Mouse (Mus musculus): ENCODE results near the gene Epb41l2.

The Epb41l2 gene

GRCm38 (mm10) chr10:25401356-25401755, 41.8 kb downstream of the Epb41l2 start:
- DNase-seq: no peak

- DNase-seq: no peak
Observed at GRCm38 (mm10) chr10:25402886-25403285, 43.3 kb downstream of the Epb41l2 start.

GRCm38 (mm10) chr10:25403813-25404701, 44.5 kb downstream of the Epb41l2 start:
- no peak for DNase-seq

- DNase-seq: no peak
Observed at GRCm38 (mm10) chr10:25404702-25405098, 45.1 kb downstream of the Epb41l2 start.

- no peak for DNase-seq
Observed at GRCm38 (mm10) chr10:25405551-25405950, 46.0 kb downstream of the Epb41l2 start.

GRCm38 (mm10) chr10:25406695-25407094, 47.1 kb downstream of the Epb41l2 start:
- DNase-seq: no peak

- no peak for DNase-seq
Observed at GRCm38 (mm10) chr10:25408136-25408650, 48.6 kb downstream of the Epb41l2 start.

GRCm38 (mm10) chr10:25411836-25412373, 52.3 kb downstream of the Epb41l2 start:
- DNase-seq: no peak

- peak in 1 of 2 experiments; percentile 58 for DNase-seq
Observed at GRCm38 (mm10) chr10:25415188-25415717, 55.7 kb downstream of the Epb41l2 start.

- no peak for DNase-seq
Observed at GRCm38 (mm10) chr10:25416696-25417095, 57.1 kb downstream of the Epb41l2 start.

GRCm38 (mm10) chr10:25426058-25426457, 66.5 kb downstream of the Epb41l2 start:
- peak; percentile 36 to 47 for DNase-seq

GRCm38 (mm10) chr10:25426814-25427213, 67.2 kb downstream of the Epb41l2 start:
- DNase-seq: no peak

- no peak for DNase-seq
Observed at GRCm38 (mm10) chr10:25427523-25427922, 67.9 kb downstream of the Epb41l2 start.

GRCm38 (mm10) chr10:25428658-25429057, 69.1 kb downstream of the Epb41l2 start:
- DNase-seq: no peak

- DNase-seq: no peak
Observed at GRCm38 (mm10) chr10:25429346-25429745, 69.7 kb downstream of the Epb41l2 start.

GRCm38 (mm10) chr10:25430862-25431261, 71.3 kb downstream of the Epb41l2 start:
- no peak for DNase-seq

GRCm38 (mm10) chr10:25432351-25432750, 72.8 kb downstream of the Epb41l2 start:
- peak; percentile 35 to 43 for DNase-seq

GRCm38 (mm10) chr10:25432938-25433337, 73.3 kb downstream of the Epb41l2 start:
- no peak for DNase-seq

- no peak for DNase-seq
Observed at GRCm38 (mm10) chr10:25433524-25433923, 73.9 kb downstream of the Epb41l2 start.

- DNase-seq: peak; percentile 27 to 66
Observed at GRCm38 (mm10) chr10:25434358-25435044, 74.9 kb downstream of the Epb41l2 start.

GRCm38 (mm10) chr10:25436703-25437401, 77.3 kb downstream of the Epb41l2 start:
- DNase-seq: no peak

- DNase-seq: no peak
Observed at GRCm38 (mm10) chr10:25437586-25438298, 78.1 kb downstream of the Epb41l2 start.
